Mouse (Mus musculus) lung, adult 2 months (tissue): Measurements from ENCODE around the gene Ankmy1.

Source experiments
- CTCF ChIP-seq: fragments of 200-500 bp; IDR thresholded peaks from 2 replicates; pipeline ENCODE4 v1.5.1; 2011; ENCODE audit warnings: mild to moderate bottlenecking, low read length, control low read depth; ENCODE audit not compliant: insufficient read depth
- POLR2A ChIP-seq: fragments of 200-500 bp; IDR thresholded peaks from 2 replicates; pipeline ENCODE4 v1.6.1; 2011; ENCODE audit warnings: low read depth, mild to moderate bottlenecking, control low read depth, low read length, borderline replicate concordance; ENCODE audit errors: extremely low read depth

DNA sequence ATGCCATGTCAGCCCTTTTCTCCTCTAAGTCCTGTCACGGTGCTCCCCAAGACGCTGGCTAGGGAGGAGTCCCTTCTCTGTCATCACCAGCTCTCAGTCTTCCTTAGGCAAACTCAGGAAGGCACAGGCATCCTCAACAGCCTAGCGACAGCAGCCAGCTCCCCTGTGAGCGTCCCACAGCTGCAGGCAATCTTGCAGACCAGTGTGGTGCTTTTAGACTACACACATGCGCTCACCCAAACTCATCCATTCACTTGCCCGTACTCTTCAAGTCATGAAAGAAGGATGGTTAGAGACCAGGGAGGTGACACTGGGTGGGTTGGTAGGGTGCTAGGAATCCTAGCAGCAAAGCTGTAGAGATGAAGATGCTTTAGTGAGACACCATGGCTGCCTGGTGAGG is 41.2 kb downstream of the Ankmy1 start:
- TF ChIP-seq CTCF (no peak), POLR2A (no peak)
